Mouse (Mus musculus) 416B (cell line): ENCODE measurements around the gene Lrrc4c.
A peak's percentile ranks its signal among the peaks of the same experiment; 100 is the strongest.

Experiments
- DNase-seq: peaks from one replicate; pipeline ENCODE4 v3.0.0; 2011; ENCODE audit warnings: low read depth

Lrrc4c gene

DNA sequence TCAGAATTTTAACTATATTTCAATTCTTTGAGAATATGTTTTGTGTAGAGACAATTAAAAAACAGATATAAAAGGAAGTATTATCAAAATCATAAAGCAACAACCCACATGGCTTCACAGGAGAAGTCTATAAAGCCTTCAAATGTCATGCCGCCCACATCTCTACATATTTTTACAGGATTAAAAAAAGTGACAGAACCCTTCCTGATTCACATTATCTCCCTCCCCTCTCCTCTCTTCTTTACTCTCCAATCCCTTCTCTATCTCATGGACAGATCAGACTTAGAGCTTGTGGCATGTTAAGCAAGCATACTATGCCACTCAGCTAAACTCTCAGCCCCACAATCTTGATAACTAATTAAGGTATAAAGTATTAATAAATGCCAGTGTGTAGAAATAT is 535.8 kb downstream of the Lrrc4c start:
- no peak for DNase-seq

DNA sequence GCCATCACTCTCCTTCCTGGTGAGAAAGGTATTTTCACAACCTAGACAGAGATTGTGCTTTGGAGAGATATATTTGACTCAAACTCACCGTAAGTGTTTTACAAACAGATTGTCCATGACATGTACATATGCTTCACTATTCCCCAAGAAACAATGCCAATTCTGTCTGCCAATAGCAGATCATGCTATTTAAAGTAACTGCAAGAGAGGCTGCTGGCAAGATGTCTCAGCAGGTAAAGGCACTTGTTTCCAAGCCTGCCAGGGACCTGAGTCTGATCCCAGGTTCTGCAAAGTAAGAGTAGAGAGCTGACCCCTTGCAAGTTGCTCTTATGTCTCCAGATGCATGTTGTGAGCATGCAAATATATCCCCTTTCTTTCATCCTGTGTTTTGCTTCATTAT is 558.1 kb downstream of the Lrrc4c start:
- no peak for DNase-seq

DNA sequence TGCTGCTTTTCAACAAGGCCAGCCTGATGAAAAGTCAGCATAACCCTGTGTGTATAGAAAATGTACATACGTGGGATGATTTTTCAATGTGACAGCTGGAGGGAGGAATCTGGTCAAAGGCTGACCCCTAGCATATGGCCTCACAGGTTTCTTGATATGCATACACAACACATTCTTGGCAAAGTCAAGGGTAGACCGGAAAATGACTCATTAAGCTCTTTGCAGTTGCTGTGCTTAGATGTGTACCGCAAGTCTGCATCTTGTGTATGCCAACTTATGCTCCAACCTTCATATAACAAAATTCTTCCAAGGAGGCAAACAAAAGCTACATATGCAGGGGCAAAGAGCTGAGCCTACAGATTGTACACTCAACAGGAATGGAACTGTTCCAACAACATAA is 631.6 kb downstream of the Lrrc4c start:
- no peak for DNase-seq

- DNase-seq: no peak
Measured at GRCm38 (mm10) chr2:96999521-96999920, 681.6 kb downstream of the Lrrc4c start.

DNA sequence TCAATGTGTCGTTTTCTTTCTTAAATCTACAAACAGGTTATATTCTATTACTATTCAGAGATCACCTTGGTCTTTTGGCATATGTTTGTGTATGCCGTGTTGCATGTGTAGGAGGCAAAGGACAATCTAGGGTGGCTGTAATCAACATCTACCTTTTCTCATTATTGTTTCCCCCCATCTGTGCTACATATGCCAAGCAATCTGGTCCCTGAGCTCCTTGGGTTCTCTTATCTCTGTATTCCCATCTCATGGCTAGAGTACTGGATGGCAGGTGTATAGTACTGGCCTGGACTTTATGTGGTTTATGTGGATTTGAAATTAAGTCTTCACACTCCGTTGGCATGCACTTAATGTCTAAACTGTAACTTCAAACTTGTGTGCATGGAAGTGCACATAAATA is 700.4 kb downstream of the Lrrc4c start:
- DNase-seq: no peak

DNA sequence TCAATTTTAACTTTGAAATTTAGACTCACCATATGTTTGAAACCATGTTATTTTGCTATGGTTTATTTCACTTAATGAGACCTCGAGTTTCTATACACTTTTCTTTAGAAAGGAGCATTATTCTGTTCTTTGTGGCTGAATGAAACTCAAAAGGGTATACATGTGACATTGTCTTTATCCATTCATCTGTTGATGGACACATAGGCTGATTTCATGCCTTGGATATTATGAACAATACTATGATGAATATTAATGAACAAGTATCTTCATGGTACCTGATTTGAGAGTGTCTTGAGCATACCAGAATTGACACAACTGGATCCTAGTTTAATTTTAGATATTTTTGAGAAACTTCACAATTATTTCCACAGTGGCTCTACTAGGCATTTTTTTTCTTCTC is 709.0 kb downstream of the Lrrc4c start:
- no peak for DNase-seq

DNA sequence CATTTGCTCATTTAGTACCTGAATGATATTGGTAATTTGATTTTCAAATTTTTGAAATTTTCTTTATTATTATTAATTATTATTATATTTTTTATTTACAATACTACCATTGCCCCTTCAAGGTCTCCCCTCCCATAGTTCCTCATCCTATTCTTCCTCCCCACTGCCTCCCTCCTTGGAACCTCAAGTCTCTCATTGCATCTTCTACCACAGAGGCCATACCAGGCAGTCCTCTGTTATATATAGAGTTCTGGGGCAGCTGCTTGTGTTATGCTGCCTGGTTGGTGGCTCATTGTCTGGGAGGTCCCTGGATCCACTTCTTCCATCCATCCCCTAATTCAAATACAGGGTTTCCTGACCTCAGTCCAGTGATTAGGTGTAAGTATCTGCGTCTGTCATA is 709.6 kb downstream of the Lrrc4c start:
- DNase-seq: no peak

GRCm38 (mm10) chr2:97036401-97036800 is 718.4 kb downstream of the Lrrc4c start:
- no peak for DNase-seq

DNA sequence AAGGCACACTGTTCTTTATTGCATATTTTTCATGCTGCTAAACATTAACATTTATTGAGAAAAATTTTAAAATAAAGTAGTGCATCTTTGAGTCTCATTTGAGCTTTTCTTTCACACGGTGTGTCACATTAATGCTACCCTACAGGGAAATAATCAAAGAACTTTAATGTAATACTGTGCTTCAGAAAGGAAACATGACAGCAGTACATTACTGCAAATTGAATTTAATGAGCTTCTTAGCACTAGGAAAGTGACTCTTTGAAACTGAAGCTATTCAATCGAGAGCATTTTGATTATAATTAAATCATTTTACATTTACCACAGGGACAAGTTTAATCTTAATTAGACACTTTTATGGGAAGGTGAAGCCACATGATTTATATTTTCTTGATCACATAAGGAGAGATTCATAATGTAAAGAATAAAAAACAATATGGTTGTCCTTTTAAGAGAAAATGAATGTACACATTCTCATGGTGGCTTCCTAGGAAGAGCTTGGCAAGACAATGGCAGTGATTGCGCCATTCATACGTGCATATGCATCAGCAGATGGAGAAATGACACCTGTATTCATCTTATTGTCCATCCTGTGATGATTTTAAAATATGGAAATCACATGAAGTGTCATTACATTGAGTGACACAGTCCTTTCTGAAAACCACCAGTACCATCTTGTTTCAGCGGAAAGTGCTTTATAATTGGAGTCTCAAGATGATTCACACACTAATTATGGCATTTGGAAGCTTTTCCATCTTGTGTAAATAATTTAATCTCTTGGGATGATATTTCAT is 719.2 kb downstream of the Lrrc4c start:
- no peak for DNase-seq

- DNase-seq: no peak
Measured at GRCm38 (mm10) chr2:97044016-97044415, 726.0 kb downstream of the Lrrc4c start.

GRCm38 (mm10) chr2:97045628-97046027 is 727.7 kb downstream of the Lrrc4c start:
- DNase-seq: no peak

GRCm38 (mm10) chr2:97080156-97080555 is 762.2 kb downstream of the Lrrc4c start:
- no peak for DNase-seq

DNA sequence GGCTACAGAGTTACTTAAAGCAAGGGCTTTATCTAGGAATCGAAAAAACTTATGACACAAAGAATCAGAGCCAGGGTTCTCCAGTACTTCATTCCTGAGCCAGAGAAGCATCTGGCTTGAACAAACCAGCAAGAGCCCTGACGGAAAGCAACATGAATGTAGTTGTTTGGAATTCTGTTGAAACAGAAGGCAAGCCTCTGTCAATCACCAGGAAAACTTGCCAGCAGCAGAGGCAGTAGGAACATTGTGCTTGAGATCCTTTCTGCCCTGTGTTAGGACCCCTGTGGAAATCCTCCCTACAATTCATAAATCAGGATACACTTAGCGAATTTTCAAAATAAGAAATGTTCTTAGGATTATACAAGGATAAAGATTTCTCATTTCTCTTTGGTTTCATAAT is 780.0 kb downstream of the Lrrc4c start:
- no peak for DNase-seq

GRCm38 (mm10) chr2:97103398-97104162 is 785.6 kb downstream of the Lrrc4c start:
- DNase-seq: no peak

- DNase-seq: no peak
Measured at GRCm38 (mm10) chr2:97124246-97124645, 806.3 kb downstream of the Lrrc4c start.

GRCm38 (mm10) chr2:97138454-97138853 is 820.5 kb downstream of the Lrrc4c start:
- DNase-seq: no peak

- DNase-seq: no peak
Measured at GRCm38 (mm10) chr2:97151626-97152194, 833.7 kb downstream of the Lrrc4c start.

DNA sequence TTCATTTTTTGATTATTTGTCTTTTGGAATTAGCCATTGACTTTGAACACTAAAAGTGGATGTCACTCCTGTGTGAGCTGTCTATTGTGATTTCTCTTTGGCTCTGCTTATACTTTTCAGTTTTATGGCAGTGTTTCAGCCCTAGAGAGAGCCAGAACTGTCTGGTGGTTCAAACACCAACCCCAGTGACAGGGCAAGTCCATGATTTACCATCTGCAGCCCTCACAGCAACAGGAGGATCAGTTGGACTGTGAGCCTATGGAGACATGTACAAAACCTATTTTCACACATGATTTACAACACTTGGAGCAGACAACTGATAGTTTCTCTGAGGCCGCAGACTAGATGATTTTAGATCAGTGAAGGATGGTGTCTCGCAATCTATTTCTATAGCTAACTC is 847.8 kb downstream of the Lrrc4c start:
- DNase-seq: no peak

DNA sequence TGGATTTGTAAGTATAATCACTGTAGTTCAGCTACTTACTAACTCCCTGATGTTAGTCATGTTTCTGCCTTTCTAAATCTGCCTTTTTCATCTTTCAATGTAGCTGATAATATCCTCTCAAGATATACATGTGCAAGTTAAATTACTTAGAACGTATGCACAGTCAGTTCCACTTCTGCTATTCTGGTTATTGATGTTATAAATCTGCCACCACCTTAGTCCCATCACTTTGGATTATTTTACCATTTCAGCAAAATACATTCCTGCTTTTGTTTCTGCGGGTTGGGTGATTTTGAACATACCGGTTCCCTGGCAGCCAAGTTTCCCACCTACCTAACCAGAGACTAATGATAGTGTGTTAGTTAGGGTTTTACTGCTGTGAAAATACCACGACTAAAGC is 860.4 kb downstream of the Lrrc4c start:
- no peak for DNase-seq

- no peak for DNase-seq
Measured at GRCm38 (mm10) chr2:97196968-97197606, 879.1 kb downstream of the Lrrc4c start.

DNA sequence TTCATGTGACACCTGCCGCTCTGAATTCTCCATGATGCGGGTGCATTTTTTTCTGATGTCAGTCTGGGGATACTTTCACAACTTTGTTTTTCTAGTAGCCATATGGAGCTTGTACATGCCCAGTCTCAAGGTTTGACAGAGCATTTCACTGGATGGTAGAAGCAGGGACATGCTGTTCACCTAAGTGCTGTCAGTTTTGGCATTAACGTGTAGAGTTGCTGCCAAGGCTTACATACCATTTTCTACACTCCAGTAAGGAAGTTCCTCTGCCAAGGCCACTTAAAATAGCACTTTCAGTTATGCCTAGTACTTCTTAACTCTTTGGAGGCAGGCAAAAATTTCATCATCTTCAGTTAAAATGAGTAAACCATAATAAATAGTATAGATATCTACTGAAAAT is 915.0 kb downstream of the Lrrc4c start:
- DNase-seq: no peak

GRCm38 (mm10) chr2:97234074-97234473 is 916.1 kb downstream of the Lrrc4c start:
- DNase-seq: peak; percentile 6

GRCm38 (mm10) chr2:97274651-97275050 is 956.7 kb downstream of the Lrrc4c start:
- DNase-seq: no peak
